Mouse (Mus musculus): ENCODE results near the gene Tpm1.
A peak's percentile ranks its signal among the peaks of the same experiment; 100 is the strongest.

Tpm1 gene

DNA sequence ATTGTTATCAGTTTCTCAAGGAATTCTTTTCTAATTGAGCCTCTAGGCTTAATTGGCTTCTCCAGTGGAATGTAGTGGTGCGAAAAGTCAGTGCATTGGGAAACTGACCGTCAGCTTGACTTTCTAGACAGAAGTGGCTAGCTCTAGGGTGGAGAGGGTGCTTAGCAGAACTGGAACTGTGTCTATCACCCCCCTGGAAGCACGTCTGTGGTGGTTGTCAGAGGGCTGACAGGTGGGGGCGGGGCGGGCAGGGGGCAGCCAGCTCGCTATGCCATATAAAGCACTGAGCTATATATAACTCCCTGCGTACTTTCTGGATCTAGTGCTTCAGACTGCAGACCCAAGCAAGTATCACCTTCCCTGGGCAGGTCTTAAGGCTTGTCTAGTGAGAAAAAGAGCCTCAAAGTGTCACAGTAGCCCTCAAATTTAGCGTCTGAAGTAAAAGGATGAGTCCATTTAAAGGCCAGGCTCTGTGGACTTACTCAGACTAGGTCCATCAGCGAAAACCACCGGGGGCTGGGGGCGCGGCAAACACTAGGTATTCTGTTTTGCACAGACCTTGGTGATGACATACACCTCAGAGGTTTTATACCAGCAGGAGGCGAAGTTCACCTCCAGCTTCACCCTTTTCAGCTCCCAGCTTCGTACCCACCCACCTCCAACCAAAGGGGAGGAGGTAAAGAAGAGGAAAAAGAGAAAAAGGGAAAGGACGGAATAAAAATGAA is 2.2 kb downstream of the Tpm1 start:
- DNase-seq (ENCODE audit: low spot score in 2 of 2) = no peak

DNA sequence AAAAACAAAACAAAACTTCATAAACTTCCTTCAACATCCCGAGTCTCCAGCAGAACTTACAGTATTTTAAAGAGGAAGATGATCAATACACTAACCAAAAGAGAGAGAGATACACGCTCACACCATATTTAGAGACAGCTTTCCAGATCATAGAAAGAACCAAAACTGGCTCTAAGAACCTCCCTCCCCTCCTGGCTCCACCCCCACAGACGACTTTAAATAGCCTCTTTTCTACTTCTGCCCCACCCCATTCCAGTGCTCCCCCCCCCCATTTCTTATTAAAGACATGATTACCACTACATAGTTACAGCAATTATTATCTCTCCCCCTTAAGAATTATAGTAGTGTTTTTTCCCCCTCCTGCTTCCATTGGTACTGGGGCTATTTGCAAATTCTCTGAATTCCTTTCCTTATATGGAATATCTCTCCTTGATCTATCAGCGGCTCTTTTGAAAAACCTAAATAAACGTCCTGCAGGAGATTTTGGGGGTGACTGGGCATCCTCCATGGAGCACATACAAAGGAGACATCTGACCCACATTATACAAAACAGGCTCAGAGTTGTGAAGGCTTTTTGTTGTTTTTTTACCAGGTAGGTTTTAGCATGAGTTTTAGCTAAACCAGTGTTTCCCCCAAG is 3.1 kb downstream of the Tpm1 start:
- no peak for DNase-seq (ENCODE audit: low spot score in 2 of 2)

DNA sequence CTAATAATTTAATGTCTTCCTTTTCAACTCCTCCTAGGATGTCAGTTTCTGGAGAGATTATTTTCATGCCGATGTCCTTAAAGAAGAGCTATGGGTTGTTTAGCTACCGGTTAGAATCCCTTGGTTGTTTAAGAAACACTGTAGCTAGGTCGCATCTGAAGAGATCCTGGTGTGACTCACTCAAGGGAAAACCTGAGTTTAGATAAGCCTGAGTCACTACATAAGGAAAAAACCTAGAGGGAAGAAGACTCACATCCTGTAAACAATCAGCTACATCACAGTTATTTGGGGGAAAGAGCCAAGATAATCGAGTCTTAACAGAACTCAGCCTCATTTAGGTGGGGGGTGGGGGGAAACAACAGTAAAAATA is 3.9 kb downstream of the Tpm1 start:
- DNase-seq (ENCODE audit: low spot score in 2 of 2) = no peak

DNA sequence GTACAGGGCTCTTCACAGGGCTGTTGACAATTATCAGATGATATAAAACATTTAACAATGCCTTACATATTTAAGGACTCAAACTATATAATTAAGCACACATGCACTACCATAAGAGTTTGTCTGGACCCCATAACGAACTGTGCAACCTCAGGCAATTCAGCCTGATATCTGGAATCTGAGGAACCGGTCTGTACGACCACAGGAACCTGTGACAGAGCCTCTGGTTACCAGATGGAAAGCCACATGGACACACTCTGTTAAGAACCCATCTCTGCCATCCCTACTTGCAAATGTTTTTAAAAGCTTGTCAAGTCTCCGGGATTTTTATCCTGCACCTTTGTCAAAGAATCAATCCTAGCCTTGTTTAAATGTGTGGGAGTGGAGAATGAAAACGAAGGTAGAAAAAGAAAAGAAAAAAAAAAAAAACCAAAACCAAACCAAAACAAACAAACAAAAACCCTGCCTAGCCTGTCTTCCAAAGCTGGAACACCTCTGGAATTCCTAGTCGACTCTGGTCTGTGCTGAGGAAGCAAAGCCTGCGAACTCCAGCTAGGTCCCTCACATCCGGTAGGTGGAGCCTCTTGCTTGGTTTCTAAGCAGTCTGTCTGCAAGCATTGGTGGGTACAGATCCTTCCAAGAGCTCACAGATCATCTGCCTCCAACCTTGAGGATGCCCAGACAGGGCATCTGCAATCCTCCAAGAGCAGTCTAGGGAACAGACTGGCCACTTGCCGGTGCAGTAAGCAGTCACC is 4.5 kb downstream of the Tpm1 start:
- DNase-seq (ENCODE audit: low spot score in 2 of 2) = peak; percentile 70 to 73

DNA sequence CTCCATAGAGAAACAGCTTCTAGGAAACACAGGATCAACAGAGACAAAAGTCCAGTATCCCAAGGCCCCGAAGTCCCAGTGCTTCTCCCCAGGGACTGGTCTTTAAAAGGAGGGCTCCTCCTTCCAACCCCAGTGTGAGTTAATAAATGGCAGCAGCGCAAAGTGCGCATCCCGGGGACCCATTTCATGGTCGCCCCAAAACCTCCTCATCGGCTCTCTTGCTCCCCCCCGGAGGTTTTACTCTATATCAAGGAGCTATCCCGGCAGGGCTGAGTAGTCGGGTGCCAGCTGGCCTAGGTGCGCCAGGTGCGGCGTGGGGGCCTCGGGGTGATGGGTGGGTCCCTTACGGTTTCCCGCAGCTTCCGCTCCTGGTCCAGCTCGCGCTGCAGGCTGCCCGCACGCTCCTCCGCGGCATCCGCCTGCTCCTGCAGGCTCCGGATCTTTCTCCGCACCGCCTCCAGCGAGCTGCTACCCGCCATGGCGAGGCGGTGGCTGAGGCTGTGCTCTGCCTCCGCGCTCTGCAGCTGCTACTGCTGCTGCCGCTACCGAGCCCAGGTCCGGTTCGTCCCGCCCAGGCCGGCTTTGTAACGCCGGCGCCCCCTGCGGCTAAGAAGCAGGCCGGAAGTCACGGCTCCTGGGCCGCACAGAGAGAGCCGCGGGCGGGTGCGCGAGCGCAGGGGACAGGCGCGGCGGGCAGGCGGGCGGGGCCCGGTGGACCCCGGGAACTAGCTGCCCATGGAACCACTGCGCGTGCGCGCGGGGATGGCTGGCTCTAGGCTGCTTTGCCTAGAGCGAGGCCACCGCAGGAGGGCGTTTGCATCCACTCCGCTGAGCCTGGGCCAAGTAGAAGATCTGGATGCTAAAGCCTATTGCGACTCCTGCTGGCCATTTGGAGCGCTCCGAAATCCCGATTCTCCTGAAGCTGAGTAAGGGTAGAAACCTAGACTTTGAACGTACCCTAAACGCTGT is 5.7 kb downstream of the Tpm1 start:
- peak; percentile 98 to 100 for DNase-seq (ENCODE audit: low spot score in 2 of 2)

DNA sequence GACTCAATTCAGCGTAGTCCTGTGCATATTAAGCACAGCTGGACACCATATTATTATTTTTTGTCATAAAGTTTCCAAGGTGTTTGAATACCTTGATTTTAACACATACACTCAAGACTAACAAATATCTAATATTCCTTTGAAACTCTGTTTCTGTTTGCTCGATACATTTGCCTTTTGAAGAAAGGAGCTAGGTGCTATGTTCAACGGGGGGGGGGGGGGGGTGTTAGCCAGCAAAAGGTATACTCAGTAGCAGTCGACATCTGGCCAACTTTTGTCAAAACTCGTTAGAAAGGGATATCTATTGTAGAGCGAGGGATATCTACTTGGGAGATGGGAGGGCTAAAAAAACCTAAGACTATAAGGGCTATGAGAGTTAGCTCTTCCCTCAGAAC is 6.4 kb downstream of the Tpm1 start:
- no peak for DNase-seq (ENCODE audit: low spot score in 2 of 2)

DNA sequence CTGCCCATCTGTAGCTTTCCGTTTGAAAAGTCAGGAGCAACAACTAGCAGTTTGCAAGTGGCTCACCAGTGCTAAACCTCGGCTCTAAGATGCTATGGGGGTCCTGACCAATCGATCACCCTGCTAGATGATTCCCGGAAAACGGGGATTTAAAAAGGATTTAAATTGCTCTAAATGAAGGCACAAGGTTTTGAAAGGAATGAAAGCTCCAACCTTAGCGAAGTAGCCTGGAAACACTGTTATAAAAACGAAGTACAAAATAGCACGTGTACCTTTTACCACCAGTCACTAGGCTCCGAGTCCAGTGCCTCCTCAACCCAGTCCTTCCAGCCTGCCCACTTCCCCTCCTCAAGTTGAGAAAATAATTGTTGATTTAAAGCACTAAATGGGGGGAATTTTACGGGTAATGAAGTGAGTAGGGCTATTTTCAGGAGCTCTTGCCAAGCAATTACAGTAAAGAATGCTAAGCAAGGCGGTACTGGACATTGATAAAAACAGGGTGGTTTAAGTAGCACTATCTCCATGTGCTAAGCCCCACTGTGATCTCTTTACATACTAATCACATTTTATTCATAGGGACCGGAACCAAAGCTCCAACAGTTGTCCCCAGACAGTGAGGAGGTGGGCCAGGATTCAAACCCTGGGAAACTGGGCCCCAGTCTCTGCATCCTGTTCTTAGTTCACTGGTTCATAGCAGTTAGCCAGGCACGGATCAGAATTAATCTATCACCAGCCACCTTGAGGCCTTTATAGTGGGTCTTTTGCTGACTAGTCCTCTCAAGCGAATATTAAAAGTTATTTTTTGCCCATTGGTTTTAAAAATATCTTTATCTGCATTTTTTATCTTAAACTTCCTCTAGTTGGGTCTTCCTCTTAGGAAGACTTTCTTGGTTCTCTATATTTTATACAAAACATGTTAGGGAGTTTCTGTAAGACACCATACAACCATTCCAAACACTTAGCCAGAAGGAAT is 7.1 kb downstream of the Tpm1 start:
- no peak for DNase-seq (ENCODE audit: low spot score in 2 of 2)

DNA sequence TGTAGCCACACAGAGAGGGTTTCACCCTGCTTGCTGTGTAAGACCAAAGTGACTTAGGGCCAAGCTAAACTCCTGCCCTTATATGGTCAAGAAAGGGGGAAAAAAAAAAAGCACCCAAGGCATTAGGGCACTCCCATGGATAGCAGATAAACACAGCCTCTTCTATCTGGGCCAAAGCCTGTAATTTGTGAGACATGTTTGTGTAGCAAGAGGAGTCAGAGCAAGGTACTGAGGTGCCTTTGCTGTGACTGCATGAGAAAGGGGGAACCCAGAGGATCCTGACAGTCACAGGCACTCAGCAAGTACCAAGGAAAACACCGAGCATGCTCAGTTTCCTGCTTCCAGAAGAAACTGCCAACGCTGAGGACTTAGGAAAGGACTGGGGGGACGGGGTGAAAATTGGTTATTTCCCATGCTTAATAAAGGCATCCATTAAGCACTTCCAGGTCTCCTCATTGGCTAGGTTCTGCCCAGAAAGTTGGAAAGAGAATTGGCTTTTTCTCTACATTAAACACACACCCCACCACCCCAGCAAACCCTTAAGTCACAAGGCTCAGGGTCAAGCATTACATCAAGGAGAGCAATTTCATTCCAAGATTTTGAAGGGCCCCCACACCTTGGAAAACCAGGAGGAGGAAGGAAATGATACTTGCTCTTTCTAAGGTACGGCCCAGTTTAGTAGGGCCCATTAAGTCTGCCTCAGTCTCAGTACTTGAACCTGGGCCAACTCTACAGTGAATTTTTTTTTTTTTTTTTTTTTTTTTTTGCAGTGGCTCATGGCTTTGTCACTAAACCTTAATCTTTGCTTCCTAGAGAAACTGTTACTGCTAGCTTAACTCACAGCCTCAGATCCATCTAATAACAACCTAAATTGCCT is 8.0 kb downstream of the Tpm1 start:
- no peak for DNase-seq (ENCODE audit: low spot score in 2 of 2)

DNA sequence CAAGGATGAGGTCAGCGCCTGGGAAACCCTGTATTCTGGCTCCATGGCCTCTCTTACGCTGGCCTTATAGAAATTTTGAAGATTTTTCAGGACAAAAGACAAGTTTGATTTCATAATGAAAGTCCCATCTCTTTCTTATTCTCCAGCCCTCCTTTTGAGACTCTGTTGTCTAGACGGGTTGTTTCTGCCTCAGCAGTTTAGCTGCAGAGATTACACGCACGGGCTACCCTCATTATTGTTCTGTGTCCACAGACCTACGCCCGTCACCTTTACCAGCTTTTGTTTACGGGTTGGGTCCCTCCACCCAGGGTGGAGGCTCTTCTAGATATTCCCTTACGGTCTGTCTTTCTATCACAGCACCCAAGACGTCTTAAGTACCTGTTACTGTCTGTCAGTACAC is 9.3 kb downstream of the Tpm1 start:
- DNase-seq (ENCODE audit: low spot score in 2 of 2) = no peak

DNA sequence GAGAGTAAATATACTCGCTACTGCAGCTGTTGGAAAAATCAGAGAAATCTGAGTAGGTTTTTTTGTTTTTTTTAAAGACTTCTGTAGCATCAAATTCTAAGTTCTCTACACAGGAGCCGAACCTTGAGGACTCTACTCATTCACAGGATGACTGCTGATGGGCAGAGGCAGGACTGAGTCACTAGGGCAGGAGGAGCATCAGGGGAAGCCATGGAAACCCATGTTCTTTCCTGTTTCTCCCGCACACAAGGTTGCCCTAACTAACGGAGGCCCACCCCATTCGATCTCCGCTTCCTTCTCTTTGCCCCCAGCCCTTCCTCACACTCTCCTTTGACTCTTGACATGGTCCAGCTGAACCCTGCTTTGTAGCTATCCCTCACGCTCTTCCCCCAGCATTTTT is 10.5 kb downstream of the Tpm1 start:
- DNase-seq (ENCODE audit: low spot score in 2 of 2) = no peak

DNA sequence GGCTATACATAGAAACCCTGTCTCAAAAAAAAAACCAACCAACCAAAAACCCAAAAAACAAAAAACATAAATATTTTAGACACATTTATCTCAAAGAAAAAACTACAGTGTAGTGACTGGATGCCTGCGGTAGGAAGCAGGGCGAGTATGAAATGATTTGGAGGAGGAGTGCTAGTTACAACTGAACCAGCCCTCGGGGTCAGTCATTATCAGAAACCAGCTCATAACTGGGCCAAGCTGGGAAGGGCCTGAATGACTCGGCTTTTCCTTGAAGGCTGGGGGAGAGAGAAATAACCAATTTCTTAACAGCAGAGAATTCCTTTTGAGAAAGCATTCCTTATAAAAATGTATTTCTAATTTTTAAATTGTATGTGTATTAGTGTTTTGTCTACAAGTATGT is 11.5 kb downstream of the Tpm1 start:
- no peak for DNase-seq (ENCODE audit: low spot score in 2 of 2)

DNA sequence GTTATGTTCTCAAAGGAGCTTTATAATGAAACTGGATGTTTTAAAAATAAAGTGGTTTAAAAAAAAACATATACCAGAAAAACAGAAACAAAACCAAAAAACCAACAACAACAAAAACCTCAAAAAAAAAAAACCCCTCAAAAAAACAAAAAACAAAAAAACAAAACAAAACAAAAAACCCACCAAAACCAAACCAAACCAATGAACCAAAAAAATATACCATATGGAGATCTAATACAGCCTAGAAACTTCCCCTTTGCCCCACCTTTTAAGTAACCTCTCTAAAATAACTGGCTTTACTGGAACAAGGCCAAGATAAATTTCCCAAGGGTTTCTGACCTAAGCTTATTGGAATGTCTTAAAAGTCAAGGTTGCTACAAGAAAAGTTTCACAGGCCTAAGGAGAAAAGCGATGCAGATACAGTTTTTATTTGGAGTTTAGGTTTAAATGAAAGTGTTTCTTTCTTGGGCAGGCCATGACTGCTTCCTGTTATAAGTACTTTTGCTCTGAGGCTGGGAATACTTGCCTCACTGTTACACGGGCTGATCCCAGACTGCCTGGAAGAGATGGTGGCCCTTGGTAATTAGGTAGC is 12.6 kb downstream of the Tpm1 start:
- DNase-seq (ENCODE audit: low spot score in 2 of 2) = no peak

DNA sequence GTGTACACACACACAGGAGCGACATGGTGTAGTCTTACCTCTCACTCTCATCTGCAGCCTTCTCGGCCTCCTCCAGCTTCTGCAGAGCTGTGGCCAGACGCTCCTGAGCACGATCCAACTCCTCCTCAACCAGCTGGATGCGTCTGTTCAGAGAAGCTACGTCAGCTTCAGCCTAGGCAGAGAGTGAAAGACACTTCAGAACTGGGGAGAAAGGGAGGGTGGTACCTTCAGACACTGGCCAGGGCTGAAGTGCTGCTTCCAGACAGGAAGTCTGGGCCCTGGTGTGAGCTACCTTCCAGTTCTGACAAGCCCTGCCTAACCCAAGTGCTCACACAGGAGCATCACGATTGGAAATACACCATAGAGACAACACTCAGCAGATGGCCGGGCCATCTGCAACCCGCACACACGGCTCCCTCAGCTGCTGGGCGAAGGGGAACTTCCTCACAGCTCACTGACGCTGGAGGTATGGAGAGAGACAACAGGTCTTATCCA is 13.2 kb downstream of the Tpm1 start:
- peak in 1 of 2 experiments; percentile 33 for DNase-seq (ENCODE audit: low spot score in 2 of 2)

DNA sequence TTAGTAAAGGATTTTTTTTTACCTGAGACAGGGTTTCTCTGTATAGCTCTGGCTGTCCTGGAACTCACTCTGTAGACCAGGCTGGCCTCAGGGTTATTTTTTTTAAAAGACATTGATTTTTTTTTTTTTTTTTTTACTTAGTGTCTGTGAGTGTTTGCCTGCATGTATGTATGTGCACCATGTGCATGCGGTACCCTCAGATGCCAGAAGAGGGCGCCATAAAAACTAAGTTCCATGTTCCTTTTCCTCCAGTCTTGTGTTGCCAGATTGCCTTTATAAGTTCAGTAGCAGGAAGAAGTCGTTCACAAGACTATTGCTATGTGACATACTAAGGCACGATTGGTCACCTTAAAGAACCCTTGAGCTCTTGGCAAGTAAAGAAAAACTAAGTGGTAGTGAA is 14.5 kb downstream of the Tpm1 start:
- DNase-seq (ENCODE audit: low spot score in 2 of 2) = no peak

DNA sequence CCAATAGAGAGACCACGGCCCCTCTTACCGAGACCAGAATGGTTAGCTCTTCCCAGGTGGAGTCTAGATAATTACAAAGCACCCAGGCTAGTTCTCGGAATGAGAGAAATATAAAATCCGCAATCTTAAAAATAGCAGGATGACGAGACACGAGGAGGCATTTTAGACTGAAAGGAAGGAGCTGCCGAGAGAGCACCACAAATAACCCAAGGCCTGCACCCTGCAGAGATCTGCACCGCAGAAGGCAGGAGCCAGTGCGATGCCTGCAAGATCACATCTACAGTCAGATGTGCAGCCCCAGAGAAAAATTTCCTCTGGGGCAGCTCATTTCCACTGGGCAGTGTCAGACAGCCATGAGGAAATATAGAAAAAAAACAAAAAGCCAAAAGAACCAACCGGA is 16.2 kb downstream of the Tpm1 start:
- DNase-seq (ENCODE audit: low spot score in 2 of 2) = no peak

DNA sequence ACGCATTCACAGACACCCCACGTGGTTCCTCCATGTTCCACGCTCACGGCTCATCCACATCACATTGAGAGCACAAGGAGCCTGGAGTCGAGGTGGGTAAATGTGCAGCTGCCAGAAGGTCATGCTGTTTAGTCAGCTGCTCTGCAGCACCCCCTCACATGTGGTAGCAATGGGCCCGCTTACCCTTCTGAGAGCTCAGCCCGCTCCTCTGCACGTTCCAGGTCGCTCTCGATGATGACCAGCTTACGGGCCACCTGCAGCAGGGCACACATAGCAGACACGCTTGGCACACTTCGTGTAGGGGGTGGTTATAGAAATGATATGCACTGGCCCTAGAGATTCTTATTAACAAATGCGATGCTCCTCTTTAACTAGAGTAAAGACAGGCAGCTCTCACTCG is 16.6 kb downstream of the Tpm1 start:
- DNase-seq (ENCODE audit: low spot score in 2 of 2) = no peak

DNA sequence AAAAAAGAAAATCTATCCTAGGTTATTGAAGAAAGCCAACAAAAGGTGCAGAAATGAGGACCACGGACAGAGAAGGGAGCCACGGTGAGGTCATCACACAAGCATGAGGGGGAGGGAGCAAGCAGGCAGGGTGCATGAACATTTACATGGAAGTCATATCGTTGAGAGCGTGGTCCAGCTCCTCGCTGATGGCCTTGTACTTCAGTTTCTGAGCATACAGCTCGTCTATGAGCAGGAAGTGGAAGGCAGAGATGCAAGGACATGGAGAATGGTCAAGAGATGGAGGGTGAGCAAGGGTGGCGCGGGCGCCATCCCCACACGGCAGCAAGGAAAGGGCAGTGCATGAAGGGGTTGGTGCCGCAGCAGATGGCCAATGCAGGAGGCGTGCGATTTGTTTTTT is 19.7 kb downstream of the Tpm1 start:
- no peak for DNase-seq (ENCODE audit: low spot score in 2 of 2)

DNA sequence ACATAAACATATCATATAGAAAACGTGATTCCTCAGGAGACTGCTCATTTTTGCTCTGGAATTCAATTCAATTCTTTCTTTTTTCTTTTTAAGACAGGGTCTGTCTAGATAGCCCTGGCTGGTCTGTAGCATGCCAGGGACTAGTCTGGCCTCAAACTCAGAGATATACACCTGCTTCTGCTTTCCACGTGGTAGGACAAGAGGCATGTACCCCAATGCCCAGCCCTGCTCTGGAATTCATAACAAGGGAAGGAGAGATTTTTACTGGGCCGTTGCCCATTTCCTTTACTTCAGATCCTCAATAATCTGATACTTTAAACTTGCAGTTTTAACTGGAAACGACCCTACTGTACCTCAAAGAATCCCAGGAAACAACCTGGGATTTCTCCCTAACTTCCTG is 20.3 kb downstream of the Tpm1 start:
- no peak for DNase-seq (ENCODE audit: low spot score in 2 of 2)

DNA sequence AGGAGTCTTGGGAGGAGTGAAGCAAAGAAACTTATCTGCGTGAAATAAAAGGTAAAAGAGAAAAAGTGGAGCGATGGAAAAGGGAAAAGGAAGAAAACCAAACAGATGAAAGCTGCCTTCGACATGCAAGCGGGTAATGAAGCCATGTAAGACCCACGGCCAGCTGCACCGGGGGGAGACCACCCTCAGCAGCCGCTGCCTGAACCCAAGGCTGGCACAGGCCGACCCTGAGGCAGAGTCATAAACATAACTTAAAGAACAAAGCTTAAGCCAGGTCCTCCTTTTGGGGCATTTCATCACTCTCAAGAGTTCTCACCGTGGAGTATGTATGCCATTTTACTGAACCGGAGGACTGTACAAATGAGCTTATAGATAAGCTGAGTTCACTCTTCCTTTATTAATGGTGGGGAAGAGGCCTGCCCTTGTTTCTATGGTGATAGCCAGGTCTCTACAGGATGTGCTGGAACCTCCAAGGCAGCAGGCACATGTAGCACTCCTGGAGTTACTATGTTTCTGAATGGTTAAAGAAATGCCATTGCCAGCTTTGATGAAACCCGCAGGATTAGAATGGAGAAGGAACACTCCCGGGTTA is 21.0 kb downstream of the Tpm1 start:
- no peak for DNase-seq (ENCODE audit: low spot score in 2 of 2)

Measured in frontal cortex, postnatal 10 days (tissue).